Mouse (Mus musculus): Measurements from ENCODE around the gene Myo1h.

GRCm38 (mm10) chr5:114285398-114285700, 3.6 kb upstream of the Myo1h start:
- TF ChIP-seq CTCF (IDR thresholded peaks at IDR 0.05; ENCODE audit: borderline replicate concordance, insufficient read depth, low read length) (no peak), POLR2A (IDR thresholded peaks at IDR 0.05; ENCODE audit: low read depth, low read length) (no peak)

Data from embryonic fibroblast, embryonic 13.5 days (primary cell).